8 mouse cellular contexts compared by ENCODE assay signal in genomic region chr4:151996173-151996950, GRCm38 (mm10). TPM values are rescaled to one million over a fixed set of nuclear protein-coding genes. Genes with fewer than 3 reads are reported as not detected.
DNase-seq lines count a peak whose midpoint lies in the region; ATAC-seq and TF ChIP-seq lines count a peak whose summit lies in the region.

Gene Phf13, minus strand, starts transcription at chr4:151996258.

- no peak for TF ChIP-seq CTCF in gastrocnemius, adult 2 months (IDR thresholded peaks at IDR 0.05)
- TF ChIP-seq CTCF in hindbrain, postnatal 0 days (IDR thresholded peaks at IDR 0.05; ENCODE audit: low read depth) = no peak
- no peak; the same call in 1 of the 2 replicates for TF ChIP-seq CTCF in left cerebral cortex, adult 2 months (IDR thresholded peaks at IDR 0.05)

- no peaks in the 10 kb centered on the region for H3K9me3 ChIP-seq in hindbrain, postnatal 0 days (ENCODE audit: low read length)

- under 1% methylated on average over 88 of the region's 94 CpGs for WGBS in hindbrain, postnatal 0 days

- ATAC-seq in common myeloid progenitor, adult 5-6 weeks (replicated peaks; ENCODE audit: low read depth, poor library complexity, severe bottlenecking) = peak; percentile 89
- ATAC-seq in hindbrain, postnatal 0 days = peak; percentile 97
- peak; percentile 91 for ATAC-seq in megakaryocyte, adult 5-6 weeks (ENCODE audit: poor library complexity, severe bottlenecking)

- no peaks in the 10 kb centered on the region for H3K27me3 ChIP-seq in hindbrain, postnatal 0 days (ENCODE audit: insufficient read depth, low read length)

- H3K36me3 ChIP-seq in hindbrain, postnatal 0 days (ENCODE audit: insufficient read depth, low read length) = peaks cover 11% of the 10 kb centered on the region; the same call in 1 of the 2 replicates

- DNase-seq in ZHBTc4 (ENCODE audit: low read depth, low spot score) = peak; percentile 99
- DNase-seq in gastrocnemius, adult 2 months = peak; percentile 100
- DNase-seq in hindbrain, postnatal 0 days (ENCODE audit: low spot score) = peak; percentile 100
- DNase-seq in left cerebral cortex, adult 2 months (ENCODE audit: extremely low spot score in 1 of 2, low spot score in 2 of 2) = peak; percentile 98 to 99
- peak; percentile 99 to 100 for DNase-seq in right cerebral cortex, adult 2 months (ENCODE audit: low spot score in 2 of 2)
- DNase-seq in urinary bladder, postnatal 14 days (ENCODE audit: low spot score) = peak; percentile 99

- H3K4me1 ChIP-seq in hindbrain, postnatal 0 days (ENCODE audit: insufficient read depth, low read length) = peaks cover 7% of the 10 kb centered on the region; the same call in 1 of the 2 replicates

- peak within 1 kb of the TSS; percentile 82 for H3K9ac ChIP-seq in hindbrain, postnatal 0 days (replicated peaks; ENCODE audit: low read length)

- peak within 1 kb of the TSS; percentile 75 for H3K4me2 ChIP-seq in hindbrain, postnatal 0 days (ENCODE audit: low read depth, low read length)

- peak within 1 kb of the TSS; percentile 99 for H3K27ac ChIP-seq in gastrocnemius, adult 2 months
- peak within 1 kb of the TSS; percentile 87 for H3K27ac ChIP-seq in hindbrain, postnatal 0 days
- H3K27ac ChIP-seq in left cerebral cortex, adult 2 months = peak within 1 kb of the TSS; percentile 99

- intact Hi-C loops in gastrocnemius, adult 2 months (cut with DNase I) = loop anchor here (1.0 kb wide), 1 partner anchor 12 kb away; the partner anchor contains the start of gene Klhl21
- intact Hi-C loops in left cerebral cortex, adult 2 months (cut with DNase I) = loop anchor here (1.0 kb wide), 1 partner anchor 13 kb away; no protein-coding TSS in a partner anchor

- peak within 1 kb of the TSS; percentile 100 for H3K4me3 ChIP-seq in gastrocnemius, adult 2 months
- peak within 1 kb of the TSS; percentile 99 for H3K4me3 ChIP-seq in hindbrain, postnatal 0 days (ENCODE audit: low read length)
- H3K4me3 ChIP-seq in left cerebral cortex, adult 2 months = peak within 1 kb of the TSS; percentile 97

RNA-seq across cellular contexts. Expression of gene Phf13, which starts in this region (rescaled TPM):
- 2.4 and 3.3 TPM in 2 replicates for total RNA-seq in common myeloid progenitor, adult 5-6 weeks (2017)
- 1 to 10 TPM; 4.5 to 4.6 TPM for total RNA-seq in gastrocnemius, adult 2 months (2021)
- total RNA-seq in hindbrain, postnatal 0 days (2014; rRNA removed) = 19.9 and 20.8 TPM in 2 replicates
- polyA plus RNA-seq in hindbrain, postnatal 0 days (2015; fragmentation: Nextera tagmentation; extraction: Ambion mirVana) = 14.6 and 15.0 TPM in 2 replicates
- 10 to 100 TPM; 18.9 to 19.6 TPM for total RNA-seq in left cerebral cortex, adult 2 months (2021)
- total RNA-seq in megakaryocyte, adult 5-6 weeks (2015) = 3.9 and 5.6 TPM in 2 replicates
- total RNA-seq in megakaryocyte, adult 5-6 weeks (2017) = 4.0 and 4.5 TPM in 2 replicates

Comparison
In these comparisons a context has a peak if more than half of its experiments do, and no peak if none do; other contexts are left out.
1. Peak in every context shown above with its lines: DNase-seq, ATAC-seq, H3K4me3 ChIP-seq and H3K27ac ChIP-seq.